Mouse (Mus musculus): ENCODE measurements at regions not wholly inside any gene's neighbourhood (a gene's known extent, or its start where the extent isn't known, plus 50 kb on each side); places are given as distances from the start of the nearest gene placed in this dataset.

DNA sequence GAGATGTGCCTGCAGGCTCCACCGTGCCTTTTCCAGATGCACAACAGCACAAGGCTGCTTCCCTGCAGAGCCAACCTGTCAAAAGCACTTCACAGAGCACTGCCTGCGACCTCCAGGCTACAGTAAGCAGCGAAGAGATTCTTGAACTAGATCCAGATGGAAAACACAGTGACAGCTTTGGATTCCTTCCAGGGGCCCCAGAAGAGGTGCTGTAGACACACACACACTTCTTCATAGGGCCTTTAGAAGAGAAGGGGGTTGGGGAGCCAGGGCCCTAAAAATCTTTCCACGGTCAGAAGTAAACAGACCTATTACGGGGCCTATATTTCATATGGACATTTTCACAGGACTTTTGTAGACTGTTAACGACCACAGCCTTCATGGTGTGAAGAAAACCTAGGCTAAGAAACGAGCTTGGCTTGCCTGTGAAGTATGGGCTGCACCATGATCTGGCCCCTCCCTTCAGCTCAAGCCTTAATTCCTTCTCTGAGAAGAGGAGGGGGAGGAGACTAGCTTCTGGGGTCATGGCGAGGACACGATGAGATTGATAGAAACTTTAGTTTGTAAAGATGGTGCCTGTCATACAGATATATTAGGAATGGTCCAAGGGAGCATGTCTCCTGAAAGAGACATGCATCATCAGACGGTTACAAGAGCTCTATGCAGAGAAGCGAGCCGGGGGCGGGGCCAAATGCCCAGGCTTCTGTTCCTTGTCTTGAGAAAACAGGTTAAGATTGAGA, 131.1 kb upstream of the Gas1 start:
- no peak for ATAC-seq (ENCODE audit: low FRiP score)

DNA sequence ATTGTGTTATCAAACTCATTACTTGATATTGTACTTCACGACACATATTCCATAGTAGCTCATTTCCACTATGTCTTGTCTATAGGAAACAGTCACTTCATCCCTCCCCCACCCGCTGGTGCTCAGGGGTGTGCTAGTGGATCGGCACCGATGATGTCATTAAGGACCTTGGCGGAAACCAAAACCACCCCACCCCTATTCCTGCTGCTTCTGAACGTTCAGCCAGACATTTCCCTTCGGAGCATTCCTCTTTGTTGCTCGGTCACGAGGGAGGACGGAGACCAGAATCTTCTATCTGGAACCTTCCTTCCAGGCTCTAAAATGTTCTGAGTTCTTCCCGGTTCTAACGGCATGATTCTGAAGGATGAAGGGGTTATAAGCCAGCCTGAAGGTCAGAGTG, 132.3 kb upstream of the Gas1 start:
- Histone ChIP-seq H3K27ac (no peak overlapping the region), H3K4me2 (no peak overlapping the region), H3K4me1 (peaks cover 9% of the 10 kb centered on the region; the same call in 1 of the 2 replicates), H3K36me3 (replicated peaks) (no peaks in the 10 kb centered on the region), H3K27me3 (no peaks in the 10 kb centered on the region), H3K9me3 (no peaks in the 10 kb centered on the region), H3K4me3 (replicated peaks) (no peak overlapping the region), H3K9ac (no peak overlapping the region)
- ATAC-seq (ENCODE audit: low FRiP score) = no peak
- 94% methylated on average over 12 of the region's 12 CpGs for WGBS

More for the DNA sequence above, 131.1 kb upstream of the Gas1 start:
- no peak overlapping the region for H3K9ac ChIP-seq
- H3K4me1 ChIP-seq = peaks cover 9% of the 10 kb centered on the region; the same call in 1 of the 2 replicates
- H3K4me2 ChIP-seq = no peak overlapping the region
- H3K9me3 ChIP-seq = no peaks in the 10 kb centered on the region
- no peak overlapping the region for H3K4me3 ChIP-seq (replicated peaks)
- 70% methylated on average over 13 of the region's 13 CpGs for WGBS
- H3K36me3 ChIP-seq (replicated peaks) = no peaks in the 10 kb centered on the region
- no peak overlapping the region for H3K27ac ChIP-seq
- H3K27me3 ChIP-seq = no peaks in the 10 kb centered on the region

DNA sequence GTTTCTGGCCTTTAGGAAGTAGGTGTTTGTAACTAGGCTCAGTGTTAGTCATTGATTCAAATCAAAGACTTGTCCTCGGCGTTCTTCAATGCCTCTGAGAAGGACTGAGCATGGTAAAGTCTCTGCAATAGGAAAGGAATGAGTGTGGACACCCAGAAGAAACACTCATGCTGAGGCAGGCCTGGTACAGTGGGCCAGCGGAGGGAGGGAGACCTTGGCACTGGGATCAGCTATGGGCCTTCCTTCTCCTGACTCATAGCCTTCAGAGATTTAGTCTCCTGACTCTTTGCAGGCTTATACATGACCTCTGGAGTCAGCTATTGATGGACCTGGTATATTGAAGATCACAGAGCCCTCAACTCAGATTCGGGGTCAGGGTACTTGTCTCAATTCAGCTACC, 132.8 kb upstream of the Gas1 start:
- WGBS = 92% methylated on average over 4 of the region's 4 CpGs
- no peak for ATAC-seq (ENCODE audit: low FRiP score)
- Histone ChIP-seq H3K4me2 (no peak overlapping the region), H3K27me3 (no peaks in the 10 kb centered on the region), H3K4me3 (replicated peaks) (no peak overlapping the region), H3K4me1 (peaks cover 9% of the 10 kb centered on the region; the same call in 1 of the 2 replicates), H3K27ac (no peak overlapping the region), H3K36me3 (replicated peaks) (no peaks in the 10 kb centered on the region), H3K9ac (no peak overlapping the region), H3K9me3 (no peaks in the 10 kb centered on the region)

DNA sequence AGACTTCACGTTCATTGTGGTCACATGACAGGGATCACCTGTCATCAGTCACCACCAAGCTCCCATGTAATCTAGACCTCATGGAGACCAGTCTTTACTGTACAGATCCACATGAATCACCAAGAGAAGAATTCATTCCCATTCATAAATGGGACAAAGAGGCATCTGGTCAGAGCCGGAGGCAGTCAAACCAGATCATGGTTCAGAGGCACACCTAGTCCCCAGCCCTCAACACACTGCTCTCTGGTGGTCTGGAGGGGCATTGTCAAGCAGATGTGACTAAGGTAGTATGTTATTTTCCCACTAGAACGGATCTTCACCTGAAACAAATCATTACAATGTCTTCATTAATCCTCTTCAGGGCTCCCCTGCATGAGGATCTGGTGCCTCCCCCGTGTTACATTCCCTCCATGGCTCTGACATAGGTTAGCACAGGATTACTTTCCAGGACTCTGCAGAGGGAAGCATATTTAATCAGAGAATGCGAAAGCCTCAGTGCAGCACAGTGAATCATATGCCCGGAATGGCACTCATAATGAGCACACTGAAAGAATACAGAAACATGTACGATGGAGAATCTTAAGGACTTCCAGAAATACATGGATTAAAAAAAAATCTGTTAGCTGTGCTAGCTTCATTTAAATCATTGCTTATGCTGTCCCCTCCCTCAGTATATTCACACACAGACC, 135.4 kb upstream of the Gas1 start:
- 81% methylated on average over 7 of the region's 7 CpGs for WGBS
- no peak for ATAC-seq (ENCODE audit: low FRiP score)
- Histone ChIP-seq H3K9me3 (no peaks in the 10 kb centered on the region), H3K27ac (no peak overlapping the region), H3K4me3 (replicated peaks) (no peak overlapping the region), H3K4me2 (no peak overlapping the region), H3K9ac (no peak overlapping the region), H3K4me1 (peaks cover 9% of the 10 kb centered on the region; the same call in 1 of the 2 replicates), H3K36me3 (replicated peaks) (no peaks in the 10 kb centered on the region), H3K27me3 (no peaks in the 10 kb centered on the region)

DNA sequence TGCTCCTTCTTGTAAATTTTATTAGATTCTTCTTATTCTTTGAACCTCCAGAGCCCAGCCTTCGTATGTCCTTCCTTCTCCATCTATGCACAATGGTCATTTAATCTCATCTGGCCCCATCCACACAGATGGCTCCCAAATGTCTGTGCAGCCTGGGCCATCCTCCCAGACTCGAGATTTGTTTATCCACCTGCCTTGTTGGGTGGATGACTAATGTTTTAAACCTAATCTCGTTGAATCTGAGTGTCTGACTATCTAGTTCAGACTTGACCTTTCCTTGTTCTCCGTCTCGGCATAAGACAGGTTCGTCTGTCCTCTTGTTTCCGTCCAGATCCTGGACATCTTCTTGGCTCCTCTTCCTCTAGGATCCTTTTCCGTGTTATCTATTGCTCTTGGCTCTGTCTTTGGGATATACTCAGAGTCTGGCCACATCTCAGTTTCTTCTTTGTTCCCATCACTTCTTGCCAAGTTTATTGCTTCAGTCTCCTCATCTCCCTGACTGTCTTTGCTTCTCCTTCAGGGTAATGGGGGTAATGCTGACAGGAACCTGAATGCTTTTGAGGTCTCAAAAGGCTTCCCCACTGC, 141.4 kb upstream of the Gas1 start:
- H3K4me1 ChIP-seq = no peaks in the 10 kb centered on the region
- H3K27ac ChIP-seq = no peak overlapping the region
- ATAC-seq (ENCODE audit: low FRiP score) = no peak
- WGBS = 90% methylated on average over 8 of the region's 8 CpGs
- H3K36me3 ChIP-seq (replicated peaks) = no peaks in the 10 kb centered on the region
- no peak overlapping the region for H3K4me2 ChIP-seq
- no peak overlapping the region for H3K4me3 ChIP-seq (replicated peaks)
- H3K27me3 ChIP-seq = no peaks in the 10 kb centered on the region; the same call in 1 of the 2 replicates
- H3K9ac ChIP-seq = no peak overlapping the region
- no peaks in the 10 kb centered on the region for H3K9me3 ChIP-seq

DNA sequence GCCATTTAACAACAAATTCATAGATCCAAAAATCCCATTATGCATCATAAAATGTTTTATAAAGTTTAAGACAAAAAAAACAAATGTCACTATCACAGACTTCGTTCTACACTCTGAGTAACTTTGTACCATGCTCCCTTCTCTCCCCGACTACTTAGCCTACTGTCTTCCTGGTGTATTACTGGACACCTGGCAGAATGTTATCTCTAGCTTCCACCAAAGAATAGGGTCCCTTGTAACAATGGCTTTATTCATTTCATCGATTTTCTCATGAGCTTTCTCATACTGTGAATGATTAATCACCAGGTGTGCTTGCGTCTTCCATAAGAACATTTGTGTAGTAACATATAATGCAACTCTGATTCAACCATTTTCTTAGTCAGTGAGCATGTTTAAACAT, 142.1 kb upstream of the Gas1 start:
- no peak for ATAC-seq (ENCODE audit: low FRiP score)
- no peak overlapping the region for H3K9ac ChIP-seq
- no peaks in the 10 kb centered on the region for H3K9me3 ChIP-seq
- H3K27ac ChIP-seq = no peak overlapping the region
- no peak overlapping the region for H3K4me3 ChIP-seq (replicated peaks)
- no peak overlapping the region for H3K4me2 ChIP-seq
- H3K36me3 ChIP-seq (replicated peaks) = no peaks in the 10 kb centered on the region
- WGBS = 86% methylated on average over 4 of the region's 4 CpGs
- no peaks in the 10 kb centered on the region; the same call in 1 of the 2 replicates for H3K27me3 ChIP-seq
- no peaks in the 10 kb centered on the region for H3K4me1 ChIP-seq

DNA sequence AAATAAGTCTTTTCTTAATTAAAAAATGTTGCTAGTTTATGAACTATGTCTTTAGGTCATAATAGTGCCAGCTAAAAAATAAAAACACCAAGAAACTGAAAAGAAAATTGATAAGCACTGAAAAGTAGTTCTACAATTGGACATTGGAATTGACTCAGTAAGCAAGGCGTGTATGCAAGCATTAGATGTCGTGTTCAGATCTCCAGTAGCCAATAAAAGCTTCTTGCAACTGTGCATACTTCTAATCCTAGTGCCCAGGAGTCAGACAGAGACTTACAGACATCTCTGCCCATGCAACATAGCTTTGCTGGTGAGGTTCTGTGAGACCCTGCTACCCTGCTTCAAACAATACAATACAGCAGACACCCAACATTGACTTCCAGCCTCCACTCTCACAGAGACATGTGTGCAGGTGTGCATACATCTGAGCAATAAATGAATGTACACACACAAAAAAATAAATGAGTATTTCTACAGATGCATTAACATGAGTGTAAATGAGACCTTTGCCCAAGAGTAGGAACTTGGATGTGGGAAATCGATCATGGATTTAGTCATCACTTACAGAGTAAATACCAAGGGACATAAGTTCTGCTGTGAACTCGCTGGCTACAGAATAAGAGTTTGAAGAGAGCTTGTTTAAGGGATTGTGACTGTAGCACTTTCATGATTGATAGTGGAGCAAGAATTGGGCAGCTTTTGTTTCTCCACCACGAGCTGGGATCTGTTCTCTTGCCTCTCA, 142.9 kb upstream of the Gas1 start:
- no peaks in the 10 kb centered on the region for H3K36me3 ChIP-seq (replicated peaks)

DNA sequence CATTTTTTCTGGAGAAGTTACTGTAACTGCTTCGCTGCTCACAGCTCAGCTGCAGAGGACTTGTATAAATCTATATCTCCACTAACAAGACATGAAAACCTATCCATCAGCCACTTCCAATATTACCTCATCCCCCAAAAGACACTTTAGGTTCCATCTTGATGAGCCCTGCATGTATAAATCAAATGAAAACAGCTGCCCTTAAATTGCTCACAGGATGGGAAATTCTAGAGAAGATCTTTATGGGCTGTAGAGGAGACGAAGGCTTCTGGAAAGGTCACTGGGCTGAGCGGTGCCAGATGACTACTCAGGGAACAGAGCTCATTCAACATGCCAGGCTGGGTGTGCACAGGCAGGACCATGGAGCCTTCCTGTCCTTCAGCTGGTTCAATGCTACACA, 145.4 kb upstream of the Gas1 start:
- no peaks in the 10 kb centered on the region; the same call in 1 of the 2 replicates for H3K27me3 ChIP-seq
- H3K4me1 ChIP-seq = no peaks in the 10 kb centered on the region
- no peak for ATAC-seq (ENCODE audit: low FRiP score)
- no peak overlapping the region for H3K4me3 ChIP-seq (replicated peaks)
- no peak overlapping the region for H3K27ac ChIP-seq
- H3K36me3 ChIP-seq (replicated peaks) = no peaks in the 10 kb centered on the region
- H3K4me2 ChIP-seq = no peak overlapping the region
- WGBS = 84% methylated on average over 3 of the region's 3 CpGs
- no peaks in the 10 kb centered on the region for H3K9me3 ChIP-seq
- no peak overlapping the region for H3K9ac ChIP-seq

More for the DNA sequence above, 142.9 kb upstream of the Gas1 start:
- H3K4me1 ChIP-seq = no peaks in the 10 kb centered on the region
- H3K4me2 ChIP-seq = no peak overlapping the region
- no peaks in the 10 kb centered on the region for H3K9me3 ChIP-seq
- no peak overlapping the region for H3K9ac ChIP-seq
- H3K27ac ChIP-seq = no peak overlapping the region
- 76% methylated on average over 5 of the region's 5 CpGs for WGBS
- no peaks in the 10 kb centered on the region; the same call in 1 of the 2 replicates for H3K27me3 ChIP-seq
- H3K4me3 ChIP-seq (replicated peaks) = no peak overlapping the region
- no peak for ATAC-seq (ENCODE audit: low FRiP score)

DNA sequence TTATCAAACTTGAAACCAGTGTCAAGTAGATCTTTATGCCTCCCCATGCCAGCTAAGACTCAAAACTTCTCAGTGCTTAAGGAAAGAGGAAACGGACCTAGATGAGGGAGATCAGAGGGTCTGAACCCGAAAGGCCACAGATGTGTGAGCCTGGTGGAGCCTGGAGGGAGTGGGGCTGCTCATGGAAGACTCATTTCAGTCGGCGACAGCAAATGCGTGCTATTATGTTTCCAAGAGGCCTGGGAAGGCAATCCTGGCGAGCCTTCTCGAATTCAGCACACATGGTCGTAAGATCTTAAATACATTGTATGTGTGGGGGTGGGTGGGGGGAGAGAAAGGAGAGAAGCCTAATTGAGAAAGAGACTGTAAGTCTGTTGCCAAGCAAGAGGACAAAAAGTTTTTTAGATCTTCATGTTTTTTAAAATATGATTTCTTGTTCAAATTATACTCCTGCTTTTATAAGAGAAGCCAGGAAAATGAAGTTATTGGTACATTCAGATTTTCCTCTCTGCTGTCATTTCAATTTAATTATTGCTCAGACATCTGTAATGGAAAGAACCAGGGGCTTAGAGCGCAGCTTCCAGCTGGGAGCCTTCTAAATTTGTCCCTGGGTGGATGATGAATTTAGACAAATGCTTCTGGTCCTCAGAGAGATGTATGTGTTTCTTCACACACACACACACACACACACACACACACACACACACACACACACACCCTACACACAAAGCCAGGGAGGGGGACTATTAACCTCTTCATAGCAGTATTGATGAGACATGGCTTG, 153.5 kb upstream of the Gas1 start:
- no peak overlapping the region for H3K4me3 ChIP-seq (replicated peaks)
- no peaks in the 10 kb centered on the region for H3K27me3 ChIP-seq
- no peak overlapping the region for H3K9ac ChIP-seq
- ATAC-seq (ENCODE audit: low FRiP score) = no peak
- H3K4me2 ChIP-seq = no peak overlapping the region
- H3K27ac ChIP-seq = no peak overlapping the region
- H3K9me3 ChIP-seq = no peaks in the 10 kb centered on the region
- no peaks in the 10 kb centered on the region for H3K36me3 ChIP-seq (replicated peaks)
- WGBS = 84% methylated on average over 9 of the region's 9 CpGs
- H3K4me1 ChIP-seq = no peaks in the 10 kb centered on the region

DNA sequence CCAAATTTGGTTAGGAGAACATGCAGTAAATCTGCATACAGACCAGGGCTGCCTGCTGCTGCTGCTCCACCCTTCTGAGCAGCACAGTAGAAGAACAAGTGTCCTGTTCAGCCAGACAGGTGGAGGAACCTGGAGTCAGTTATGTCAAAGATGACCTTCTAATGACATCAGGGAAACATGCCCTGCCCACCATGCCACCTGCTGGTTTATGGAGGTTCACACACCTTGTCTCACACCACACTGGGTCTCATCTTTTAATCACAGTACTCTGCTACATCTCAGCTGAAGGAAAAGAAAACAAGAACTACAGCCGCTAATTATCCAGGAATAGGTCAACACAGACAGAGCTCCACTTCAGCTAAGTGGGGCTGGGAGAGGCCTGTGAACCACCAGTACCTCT, 159.0 kb upstream of the Gas1 start:
- ATAC-seq (ENCODE audit: low FRiP score) = no peak
- Histone ChIP-seq H3K4me1 (peaks cover 7% of the 10 kb centered on the region), H3K9ac (no peak overlapping the region), H3K27me3 (no peaks in the 10 kb centered on the region), H3K36me3 (replicated peaks) (no peaks in the 10 kb centered on the region), H3K9me3 (no peaks in the 10 kb centered on the region), H3K27ac (no peak overlapping the region), H3K4me2 (no peak overlapping the region), H3K4me3 (replicated peaks) (no peak overlapping the region)
- WGBS = 59% methylated on average over 1 of the region's 1 CpGs

DNA sequence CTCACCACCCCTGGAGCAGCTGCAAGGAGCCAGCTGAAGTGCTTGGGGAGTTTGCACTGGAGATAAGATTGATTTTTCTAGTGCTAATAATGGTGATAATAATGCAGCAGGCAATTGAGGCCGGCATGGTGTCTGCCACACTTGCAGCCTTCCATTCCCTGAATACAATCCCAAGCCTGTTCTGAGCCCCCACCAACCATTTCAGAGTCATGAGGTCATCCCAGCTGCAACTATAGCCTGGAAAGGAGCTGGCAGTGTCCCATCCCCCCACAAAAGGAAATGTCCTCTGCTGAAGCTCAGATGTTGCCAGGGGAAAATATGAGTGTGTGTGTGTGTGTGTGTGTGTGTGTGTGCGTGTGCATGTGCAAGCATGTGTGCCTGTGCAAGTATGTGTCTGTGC, 160.2 kb upstream of the Gas1 start:
- 65% methylated on average over 2 of the region's 2 CpGs for WGBS

More for the DNA sequence above, 160.2 kb upstream of the Gas1 start:
- H3K27ac ChIP-seq = no peak overlapping the region
- no peaks in the 10 kb centered on the region for H3K36me3 ChIP-seq (replicated peaks)
- H3K4me3 ChIP-seq (replicated peaks) = no peak overlapping the region
- no peak overlapping the region for H3K9ac ChIP-seq
- H3K4me2 ChIP-seq = no peak overlapping the region
- H3K4me1 ChIP-seq = peaks cover 7% of the 10 kb centered on the region
- ATAC-seq (ENCODE audit: low FRiP score) = no peak
- H3K9me3 ChIP-seq = no peaks in the 10 kb centered on the region
- no peaks in the 10 kb centered on the region for H3K27me3 ChIP-seq
